Mouse (Mus musculus): ENCODE results near the gene Syne4.

The Syne4 gene

GRCm38 (mm10) chr7:30326427-30326826 lies 11.8 kb downstream of the Syne4 start:
- in situ Hi-C loops (cut with MboI; ENCODE audit: low sequenced_read_pairs): no loop called here

GRCm38 (mm10) chr7:30327140-30327539 lies 12.5 kb downstream of the Syne4 start:
- in situ Hi-C loops (cut with MboI; ENCODE audit: low sequenced_read_pairs): no loop called here

- in situ Hi-C loops (cut with MboI; ENCODE audit: low sequenced_read_pairs): no loop called here
These were observed 13.8 kb downstream of the Syne4 start for GRCm38 (mm10) chr7:30328379-30328778.

GRCm38 (mm10) chr7:30331887-30332286 lies 17.3 kb downstream of the Syne4 start:
- in situ Hi-C loops (cut with MboI; ENCODE audit: low sequenced_read_pairs): no loop called here

DNA sequence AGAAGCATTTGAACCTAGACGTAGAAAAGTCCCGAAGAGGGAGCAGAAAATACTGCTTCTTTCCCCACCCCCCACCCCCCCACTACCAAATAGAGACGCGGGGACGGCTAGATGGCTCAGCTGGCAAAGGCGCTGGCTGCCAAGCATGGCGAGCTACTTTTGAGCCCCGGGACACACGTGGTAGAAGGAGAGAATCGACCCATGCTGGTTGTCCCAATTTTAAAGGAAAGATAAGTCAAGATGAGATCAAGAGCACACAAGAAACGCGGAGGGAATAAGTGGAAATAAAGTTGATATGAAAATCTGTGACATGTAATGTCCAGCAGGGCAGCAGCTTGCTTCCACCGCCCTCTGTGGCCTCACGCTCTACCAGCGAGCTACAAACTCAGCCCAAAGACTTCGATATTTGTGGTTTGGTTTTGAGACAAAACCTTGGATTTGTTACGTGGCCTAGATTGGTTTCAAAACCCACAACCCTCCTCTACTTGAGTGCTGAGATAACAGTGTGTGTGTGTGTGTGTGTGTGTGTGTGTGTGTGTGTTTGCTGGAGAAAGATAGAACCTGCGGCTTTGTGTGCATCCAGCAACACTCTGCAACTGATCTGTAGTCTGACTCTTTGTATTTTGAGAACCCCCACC lies 18.1 kb downstream of the Syne4 start:
- in situ Hi-C loops (cut with MboI; ENCODE audit: low sequenced_read_pairs): no loop called here

- in situ Hi-C loops (cut with MboI; ENCODE audit: low sequenced_read_pairs): no loop called here
These were observed 18.8 kb downstream of the Syne4 start for GRCm38 (mm10) chr7:30333436-30333835.

DNA sequence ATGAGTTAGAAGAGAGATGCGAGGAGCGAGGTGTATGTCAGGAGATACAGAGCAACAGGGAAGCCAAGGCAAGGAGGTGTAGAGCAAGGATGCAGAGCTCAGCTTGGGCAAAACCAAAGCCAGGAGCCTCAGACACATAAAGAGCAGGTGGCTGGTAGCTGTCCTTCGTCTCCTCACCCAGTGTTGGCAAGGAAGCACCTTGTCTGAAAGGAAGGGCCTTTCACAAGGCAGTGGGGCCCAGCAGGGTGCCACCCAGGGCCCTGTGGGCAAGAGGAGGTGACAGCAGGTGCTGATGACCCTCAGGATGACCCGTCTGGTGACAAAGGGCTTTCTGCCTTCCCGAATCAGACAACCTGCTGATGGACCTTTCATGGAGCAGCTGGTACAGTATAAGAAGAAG lies 20.0 kb downstream of the Syne4 start:
- in situ Hi-C loops (cut with MboI; ENCODE audit: low sequenced_read_pairs): no loop called here

DNA sequence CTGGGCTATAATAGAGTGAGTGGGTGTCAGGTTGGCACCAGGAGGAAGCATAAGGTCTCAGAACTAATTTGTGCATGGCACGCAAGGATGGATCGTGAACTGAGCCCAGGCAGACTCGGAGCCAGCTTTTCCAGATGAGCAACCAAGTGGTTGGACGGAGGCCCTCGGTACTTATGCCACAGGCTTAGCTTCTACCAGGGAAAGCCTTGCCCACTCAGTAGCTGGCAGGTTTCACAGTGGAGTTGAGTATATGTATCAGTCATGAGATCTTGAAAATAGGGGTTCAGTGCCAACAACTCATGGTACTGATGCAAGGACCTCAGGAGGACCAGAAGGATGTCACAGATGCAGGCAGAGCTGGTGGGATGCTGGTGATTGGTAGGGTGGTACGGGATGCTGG lies 21.1 kb downstream of the Syne4 start:
- in situ Hi-C loops (cut with MboI; ENCODE audit: low sequenced_read_pairs): no loop called here

- in situ Hi-C loops (cut with MboI; ENCODE audit: low sequenced_read_pairs): no loop called here
These were observed 21.8 kb downstream of the Syne4 start for GRCm38 (mm10) chr7:30336384-30336783.

- in situ Hi-C loops (cut with MboI; ENCODE audit: low sequenced_read_pairs): no loop called here
These were observed 25.0 kb downstream of the Syne4 start for GRCm38 (mm10) chr7:30339432-30340109.

DNA sequence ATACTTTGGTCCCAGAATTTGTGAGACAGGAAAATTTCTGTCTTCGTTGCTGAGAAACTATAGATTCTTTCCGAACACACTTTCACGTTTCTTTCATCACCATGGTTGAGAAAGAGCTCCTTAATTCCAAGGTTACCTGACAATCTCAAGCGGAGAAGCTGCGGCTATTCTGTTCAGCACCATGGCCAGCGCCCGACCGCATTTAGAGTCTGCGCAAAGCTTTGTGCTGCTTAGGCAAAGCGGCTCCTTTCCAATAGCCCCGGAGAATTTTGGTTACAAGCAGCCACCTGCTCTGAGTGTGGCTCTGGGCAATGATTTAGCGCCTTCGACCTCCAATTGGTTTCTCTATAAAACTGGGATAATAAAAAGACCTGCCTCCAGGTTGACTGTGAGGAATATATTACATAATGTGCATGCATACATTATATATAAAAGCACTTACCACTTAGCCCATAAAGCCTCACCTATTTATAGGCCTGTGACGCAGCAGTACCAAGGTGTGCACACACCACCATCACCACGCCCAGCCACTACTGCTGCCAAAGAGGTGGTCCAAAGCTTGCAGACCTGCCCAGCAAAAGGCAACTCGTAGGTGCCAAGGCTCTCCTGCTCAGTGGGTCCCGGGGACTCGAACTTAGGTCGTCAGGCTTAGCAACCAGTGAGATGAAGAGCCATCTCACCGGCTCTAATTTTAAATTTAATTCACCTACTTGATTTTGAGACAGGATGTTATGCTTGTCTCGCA lies 32.2 kb downstream of the Syne4 start:
- in situ Hi-C loops (cut with MboI; ENCODE audit: low sequenced_read_pairs): no loop called here

- in situ Hi-C loops (cut with MboI; ENCODE audit: low sequenced_read_pairs): no loop called here
These were observed 33.2 kb downstream of the Syne4 start for GRCm38 (mm10) chr7:30347828-30348227.

DNA sequence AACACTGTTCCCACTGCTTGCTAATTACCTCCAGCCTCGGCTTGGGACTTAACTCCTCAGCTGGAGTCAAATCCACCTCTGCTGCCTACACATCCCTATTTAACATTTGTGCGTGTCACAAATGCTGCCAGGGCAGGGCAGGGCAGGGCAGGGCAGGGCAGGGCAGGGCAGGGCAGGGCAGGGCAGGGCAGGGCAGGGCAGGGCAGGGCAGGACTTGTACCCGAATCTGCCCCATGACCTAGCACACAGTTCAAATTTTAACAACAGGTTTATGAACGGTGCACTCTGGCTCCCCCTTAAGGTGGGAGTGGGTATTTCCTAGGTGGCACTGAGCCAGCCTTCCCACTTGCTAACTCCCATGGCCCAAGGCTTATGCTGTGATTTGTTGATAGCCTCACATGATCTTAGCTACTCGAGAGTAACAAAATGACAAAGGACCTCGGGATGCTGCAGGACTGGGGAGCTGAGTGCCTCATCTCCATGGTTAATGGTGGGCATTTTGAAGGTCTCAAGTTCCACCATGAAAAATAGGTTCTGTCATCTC lies 38.7 kb downstream of the Syne4 start:
- in situ Hi-C loops (cut with MboI; ENCODE audit: low sequenced_read_pairs): no loop called here

DNA sequence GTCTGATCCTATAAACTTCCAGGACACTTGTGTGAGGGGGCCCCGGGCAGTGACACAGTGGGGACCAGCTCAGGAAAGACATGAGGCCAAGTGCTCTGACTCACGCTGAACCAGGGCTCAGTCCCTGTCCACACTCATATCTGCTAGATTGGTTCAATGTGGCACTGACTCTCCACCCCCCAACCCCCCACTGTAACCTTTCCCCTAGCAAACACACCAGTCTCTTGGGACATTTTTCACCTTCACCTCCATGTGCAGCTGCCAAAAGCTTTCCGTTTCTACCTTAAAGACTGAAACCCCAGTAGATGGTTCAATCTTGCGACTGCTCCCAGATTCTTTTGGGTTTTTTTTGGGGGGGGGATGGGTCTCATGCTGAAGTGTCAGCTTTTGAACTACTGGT lies 39.5 kb downstream of the Syne4 start:
- in situ Hi-C loops (cut with MboI; ENCODE audit: low sequenced_read_pairs): no loop called here

- in situ Hi-C loops (cut with MboI; ENCODE audit: low sequenced_read_pairs): no loop called here
These were observed 44.0 kb downstream of the Syne4 start for GRCm38 (mm10) chr7:30358378-30359186.

DNA sequence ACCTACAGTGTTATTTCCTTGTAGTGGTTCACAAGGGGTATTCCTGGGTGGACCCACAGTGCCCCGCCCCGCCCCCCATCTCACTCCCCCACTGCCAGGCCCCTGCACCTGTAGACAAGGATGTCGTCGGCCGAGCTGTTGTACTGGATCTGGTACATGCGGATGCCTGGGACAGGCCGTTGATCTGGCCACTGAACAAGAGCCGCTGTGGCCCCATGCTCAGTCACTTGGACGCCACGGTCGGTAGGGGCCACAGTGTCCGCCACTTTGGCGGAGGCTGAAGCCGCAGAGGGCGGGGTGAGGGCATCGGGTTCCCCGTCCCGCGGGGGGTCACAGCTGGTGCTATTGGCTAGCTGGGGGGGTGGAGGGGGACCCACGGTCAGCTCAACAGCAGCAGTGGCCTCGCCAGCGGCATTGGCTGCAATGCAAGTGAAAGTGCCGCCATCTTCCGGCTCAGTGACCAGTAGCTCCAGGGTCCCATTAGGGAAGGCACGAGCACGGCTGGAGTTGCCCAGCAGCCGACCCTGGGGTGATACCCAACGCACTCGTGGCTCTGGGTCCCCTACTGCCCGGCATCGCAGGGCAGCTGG lies 44.8 kb downstream of the Syne4 start:
- in situ Hi-C loops (cut with MboI; ENCODE audit: low sequenced_read_pairs): no loop called here

DNA sequence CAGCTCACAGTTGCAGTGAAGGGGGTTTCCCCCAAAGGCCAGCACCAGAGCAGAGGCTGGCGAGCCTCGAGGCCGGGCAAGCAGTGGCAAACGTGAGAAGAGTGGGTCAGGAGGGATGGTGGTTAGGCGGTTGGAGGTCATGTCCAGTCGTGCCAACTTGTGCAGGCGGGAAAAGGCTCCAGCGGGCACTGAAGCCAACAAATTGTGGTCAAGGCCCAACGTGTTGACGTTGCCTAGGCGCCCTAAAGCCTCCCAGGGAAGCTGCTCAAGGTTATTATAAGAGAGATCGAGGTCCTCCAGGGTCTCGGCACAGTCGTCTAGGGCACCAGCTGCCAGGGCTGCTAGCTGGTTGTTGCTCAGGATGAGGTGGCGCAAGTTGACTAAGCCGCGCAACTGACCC lies 45.4 kb downstream of the Syne4 start:
- in situ Hi-C loops (cut with MboI; ENCODE audit: low sequenced_read_pairs): no loop called here

DNA sequence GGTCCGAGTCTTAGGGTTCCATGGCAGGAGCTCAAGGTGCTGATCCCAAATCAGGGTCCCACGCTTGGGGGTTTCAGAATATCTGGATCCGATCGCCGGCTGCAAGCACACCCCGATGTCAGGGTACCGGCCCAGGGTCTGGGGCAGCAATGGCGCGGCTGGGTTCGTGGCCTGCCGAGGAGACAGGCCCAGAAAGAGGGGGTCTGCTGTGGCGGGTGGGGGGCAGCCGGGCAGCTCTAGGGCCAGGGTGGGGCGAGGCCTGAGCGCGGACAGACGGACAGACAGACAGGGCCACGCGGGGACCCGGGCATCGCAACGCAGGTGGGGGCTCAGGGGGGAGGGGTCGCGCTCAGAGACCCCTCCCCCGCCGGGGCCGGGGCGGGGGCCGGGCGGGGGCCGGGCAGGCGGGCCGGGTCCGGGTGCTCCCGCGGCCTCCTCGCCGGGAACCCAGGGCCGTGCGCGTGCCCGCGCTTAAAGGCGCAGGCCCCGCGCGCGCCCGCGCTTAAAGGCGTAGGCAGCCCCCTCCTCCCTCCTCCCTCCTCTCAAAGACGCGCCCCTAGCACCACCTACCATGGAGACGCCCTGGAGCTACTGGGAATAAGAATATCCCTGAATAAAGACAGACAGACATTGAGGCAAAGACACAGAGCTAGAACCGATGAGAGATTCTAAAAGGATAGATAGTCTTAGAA lies 48.2 kb downstream of the Syne4 start, which contains the start of gene Lrfn3:
Gene Lrfn3 (minus strand): TSS at position 121 of the 692 bp plus-strand sequence.
- in situ Hi-C loops (cut with MboI; ENCODE audit: low sequenced_read_pairs): no loop called here

GRCm38 (mm10) chr7:30363344-30363738 lies 48.7 kb downstream of the Syne4 start:
- in situ Hi-C loops (cut with MboI; ENCODE audit: low sequenced_read_pairs): no loop called here

GRCm38 (mm10) chr7:30367466-30367865 lies 52.9 kb downstream of the Syne4 start:
- in situ Hi-C loops (cut with MboI; ENCODE audit: low sequenced_read_pairs): no loop called here
